Mouse (Mus musculus) ES-E14 (cell line): ENCODE measurements around the gene Stxbp2.

Experiments
- CHD2 ChIP-seq: IDR thresholded peaks from 2 replicates; pipeline ENCODE4 v1.6.1; 2014; ENCODE audit warnings: mild to moderate bottlenecking, low read depth, low read length, inconsistent platforms
- ZC3H11A ChIP-seq: IDR thresholded peaks from 2 replicates; pipeline ENCODE4 v1.6.1; 2012; ENCODE audit warnings: low read depth, mild to moderate bottlenecking, inconsistent platforms, low read length, borderline replicate concordance
- ZNF384 ChIP-seq: IDR thresholded peaks from 2 replicates; pipeline ENCODE4 v1.6.1; 2012; ENCODE audit warnings: low read depth, low read length, inconsistent platforms

- TF ChIP-seq ZC3H11A, result no peak
- no peak for TF ChIP-seq CHD2
- no peak for TF ChIP-seq ZNF384
Observed at GRCm38 (mm10) chr8:3588258-3588633, 42.5 kb upstream of the Stxbp2 start.
